In the genomic region with DNA sequence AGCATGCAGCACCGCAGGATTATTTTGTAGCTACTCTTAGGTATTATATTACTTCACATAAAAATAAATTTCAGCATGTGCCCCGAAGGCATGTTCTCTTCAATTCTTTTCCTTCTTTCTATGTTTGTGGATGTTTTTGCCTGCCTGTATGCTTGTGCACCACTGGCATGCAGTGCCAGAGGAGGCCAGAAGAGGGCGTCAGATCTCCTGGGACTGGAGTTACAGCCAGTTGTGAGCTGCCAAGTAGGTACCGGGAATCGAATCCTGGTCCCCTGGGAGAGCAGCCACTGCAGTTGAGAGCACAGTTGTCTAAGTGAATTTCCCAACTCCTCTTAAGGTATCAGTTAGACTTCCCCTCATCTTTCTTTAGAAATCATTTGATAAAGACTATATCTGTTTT, we compare ENCODE assay signal across 8 mouse cellular contexts. TPM values are rescaled to one million over a fixed set of nuclear protein-coding genes. Genes with fewer than 3 reads are reported as not detected.
DNase-seq lines count a peak whose midpoint lies in the region; ATAC-seq and TF ChIP-seq lines count a peak whose summit lies in the region.

No protein-coding gene starts in this region.

- no peak for DNase-seq in intestine, embryonic 14.5 days (ENCODE audit: low spot score)
- no peak for DNase-seq in CH12.LX (ENCODE audit: extremely low read depth)
- peak; percentile 82 for DNase-seq in ZHBTc4 (ENCODE audit: low read depth, low spot score)
- DNase-seq in liver, embryonic 13.5 days: no peak
- no peak for DNase-seq in urinary bladder, postnatal 25 days (ENCODE audit: low spot score)
- no peak for DNase-seq in layer of hippocampus, adult 11-12 months (ENCODE audit: low spot score)
- DNase-seq in adrenal gland, postnatal 4 days (ENCODE audit: low spot score in 2 of 2): no peak

- no peaks in the 10 kb centered on the region for H3K79me2 ChIP-seq in CH12.LX (replicated peaks; ENCODE audit: control insufficient read depth, extremely low read depth, insufficient read depth, poor library complexity, severe bottlenecking)

- no peak overlapping the region for H3K4me2 ChIP-seq in intestine, embryonic 14.5 days (ENCODE audit: low read length)
- no peak overlapping the region for H3K4me2 ChIP-seq in intestine, embryonic 16.5 days (ENCODE audit: low read depth, low read length)
- no peak overlapping the region for H3K4me2 ChIP-seq in CH12.LX (ENCODE audit: insufficient read depth, low read depth, poor library complexity, severe bottlenecking)
- peak overlapping the region; percentile 80 for H3K4me2 ChIP-seq in liver, embryonic 13.5 days

- no peak overlapping the region for H3K9ac ChIP-seq in intestine, embryonic 14.5 days (ENCODE audit: low read length)
- no peak overlapping the region for H3K9ac ChIP-seq in intestine, embryonic 16.5 days (ENCODE audit: low read depth, low read length)
- no peak overlapping the region for H3K9ac ChIP-seq in CH12.LX (ENCODE audit: insufficient read depth, low read depth)
- H3K9ac ChIP-seq in liver, embryonic 13.5 days: peak overlapping the region; percentile 40; the same call in 1 of the 2 replicates

- no peak for TF ChIP-seq EP300 in CH12.LX (IDR thresholded peaks at IDR 0.05; ENCODE audit: low read length)

- H3K27ac ChIP-seq in intestine, embryonic 14.5 days (ENCODE audit: low read depth): peak overlapping the region; percentile 95; the same call in 1 of the 2 replicates
- no peak overlapping the region for H3K27ac ChIP-seq in intestine, embryonic 16.5 days (ENCODE audit: low read length)
- no peak overlapping the region for H3K27ac ChIP-seq in CH12.LX (ENCODE audit: insufficient read depth, low read depth)
- H3K27ac ChIP-seq in liver, embryonic 13.5 days: peak overlapping the region; percentile 99

- H3K4me1 ChIP-seq in intestine, embryonic 14.5 days (replicated peaks; ENCODE audit: control insufficient read depth, insufficient read depth, low read length): peaks cover 35% of the 10 kb centered on the region
- H3K4me1 ChIP-seq in intestine, embryonic 16.5 days (ENCODE audit: control insufficient read depth, insufficient read depth, low read length): peaks cover 28% of the 10 kb centered on the region
- H3K4me1 ChIP-seq in CH12.LX (ENCODE audit: control insufficient read depth in 1 of 2, insufficient read depth in 2 of 2): peaks cover 24 to 60% of the 10 kb centered on the region in 2 experiments
- H3K4me1 ChIP-seq in liver, embryonic 13.5 days (replicated peaks): peaks cover 72% of the 10 kb centered on the region

- peak; percentile 44 to 46; a peak in 3 of 4 replicates for TF ChIP-seq CTCF in CH12.LX (conservative IDR thresholded peaks at IDR 0.05 in 1 of 2, IDR thresholded peaks at IDR 0.05 in 1 of 2; ENCODE audit: low read depth in 2 of 2, low read length in 2 of 2)

- no peak for ATAC-seq in intestine, embryonic 14.5 days (replicated peaks; ENCODE audit: low FRiP score, low TSS enrichment, low read depth)
- no peak for ATAC-seq in intestine, embryonic 16.5 days
- ATAC-seq in liver, embryonic 13.5 days (ENCODE audit: low read depth): no peak

- in situ Hi-C loops in CH12.LX (cut with MboI; ENCODE audit: low pct_ligation_motif_present, low pct_unique_long_range_greater_than_20kb, low sequenced_read_pairs): no loop called here

- no peaks in the 10 kb centered on the region for H3K9me3 ChIP-seq in intestine, embryonic 14.5 days (ENCODE audit: control insufficient read depth, low read length)
- no peaks in the 10 kb centered on the region for H3K9me3 ChIP-seq in intestine, embryonic 16.5 days (ENCODE audit: control insufficient read depth, low read length)
- peaks cover 4% of the 10 kb centered on the region for H3K9me3 ChIP-seq in CH12.LX (replicated peaks; ENCODE audit: low read length)
- H3K9me3 ChIP-seq in liver, embryonic 13.5 days (replicated peaks): peaks cover 4% of the 10 kb centered on the region; the same call in 1 of the 2 replicates

- H3K36me3 ChIP-seq in intestine, embryonic 14.5 days (ENCODE audit: control insufficient read depth, insufficient read depth, low read length): 0 out of 2 replicates have a peak, but pooled peaks cover 7% of the 10 kb centered on the region
- no peaks in the 10 kb centered on the region for H3K36me3 ChIP-seq in intestine, embryonic 16.5 days (ENCODE audit: control insufficient read depth, insufficient read depth, low read length)
- peaks cover 7 to 21% of the 10 kb centered on the region in 2 experiments for H3K36me3 ChIP-seq in CH12.LX (replicated peaks in 1 of 2; ENCODE audit: control insufficient read depth in 1 of 2, insufficient read depth in 1 of 2, low read length in 1 of 2)
- H3K36me3 ChIP-seq in liver, embryonic 13.5 days: peaks cover 17% of the 10 kb centered on the region

- no peak overlapping the region for H3K4me3 ChIP-seq in intestine, embryonic 14.5 days (ENCODE audit: low read depth, low read length)
- H3K4me3 ChIP-seq in intestine, embryonic 16.5 days (ENCODE audit: low read length): no peak overlapping the region
- H3K4me3 ChIP-seq in CH12.LX (replicated peaks in 1 of 3; ENCODE audit: low read depth in 2 of 3, low read length in 2 of 3, poor library complexity in 1 of 3): no peak overlapping the region
- peak overlapping the region; percentile 98; the same call in 1 of the 2 replicates for H3K4me3 ChIP-seq in liver, embryonic 13.5 days (replicated peaks)

- TF ChIP-seq RAD21 in CH12.LX (IDR thresholded peaks at IDR 0.05; ENCODE audit: low read depth, low read length): peak; percentile 3

- 0 out of 2 replicates have a peak, but pooled peaks cover 2% of the 10 kb centered on the region for H3K27me3 ChIP-seq in intestine, embryonic 14.5 days (replicated peaks; ENCODE audit: control insufficient read depth, insufficient read depth, low read length)
- peaks cover 3% of the 10 kb centered on the region; the same call in 1 of the 2 replicates for H3K27me3 ChIP-seq in intestine, embryonic 16.5 days (replicated peaks; ENCODE audit: control insufficient read depth, insufficient read depth, low read length)
- peaks cover 5% of the 10 kb centered on the region for H3K27me3 ChIP-seq in CH12.LX (replicated peaks)
- H3K27me3 ChIP-seq in liver, embryonic 13.5 days: no peaks in the 10 kb centered on the region

- no peak for TF ChIP-seq POLR2A in CH12.LX (IDR thresholded peaks at IDR 0.05; ENCODE audit: low read depth, low read length)

- dilution Hi-C loops in CH12.LX (cut with MboI; ENCODE audit: extremely low pct_ligation_motif_present, extremely low pct_unique_long_range_greater_than_20kb, low sequenced_read_pairs): no loop called here

- 96% methylated on average over 5 of the region's 5 CpGs for WGBS in intestine, embryonic 14.5 days
- WGBS in intestine, embryonic 16.5 days: 89% methylated on average over 5 of the region's 5 CpGs
- WGBS in liver, embryonic 13.5 days (ENCODE audit: insufficient replicate concordance): 80% methylated on average over 5 of the region's 5 CpGs

TF ChIP-seq in CH12.LX, 34 proteins besides CTCF, POLR2A, EP300 and RAD21:
- TF ChIP-seq CHD1 (IDR thresholded peaks at IDR 0.05; ENCODE audit: low read depth, low read length) (no peak), NRF1 (IDR thresholded peaks at IDR 0.05; ENCODE audit: low read depth, low read length) (no peak), GABPA (IDR thresholded peaks at IDR 0.05; ENCODE audit: insufficient replicate concordance, low read depth, low read length) (no peak), MAFK (IDR thresholded peaks at IDR 0.05; ENCODE audit: insufficient replicate concordance, low read length) (no peak), TCF12 (IDR thresholded peaks at IDR 0.05; ENCODE audit: low read depth, low read length) (no peak), POLR2AphosphoS2 (IDR thresholded peaks at IDR 0.05; ENCODE audit: low read depth, low read length) (no peak), MAZ (IDR thresholded peaks at IDR 0.05; ENCODE audit: low read depth, low read length) (no peak), ZKSCAN1 (IDR thresholded peaks at IDR 0.05; ENCODE audit: borderline replicate concordance, low read depth, low read length) (no peak), JUN (IDR thresholded peaks at IDR 0.05; ENCODE audit: insufficient read depth, low read depth, low read length) (no peak), HCFC1 (IDR thresholded peaks at IDR 0.05; ENCODE audit: low read depth, low read length) (no peak), MXI1 (IDR thresholded peaks at IDR 0.05; ENCODE audit: low read depth, low read length) (no peak), BHLHE40 (IDR thresholded peaks at IDR 0.05; ENCODE audit: low read depth, low read length) (no peak), NELFE (IDR thresholded peaks at IDR 0.05; ENCODE audit: low read depth, low read length) (no peak), MYC (IDR thresholded peaks at IDR 0.05; ENCODE audit: low read depth, low read length) (no peak), ZC3H11A (IDR thresholded peaks at IDR 0.05; ENCODE audit: low read depth, low read length) (no peak), ELF1 (IDR thresholded peaks at IDR 0.05; ENCODE audit: low read depth, low read length) (no peak), MEF2A (IDR thresholded peaks at IDR 0.05; ENCODE audit: borderline replicate concordance, low read depth, low read length) (no peak), UBTF (IDR thresholded peaks at IDR 0.05; ENCODE audit: low read depth, low read length) (no peak), JUND (conservative IDR thresholded peaks at IDR 0.05; ENCODE audit: low read depth, low read length) (no peak), ZMIZ1 (IDR thresholded peaks at IDR 0.05; ENCODE audit: low read depth, low read length) (no peak)

RNA-seq across cellular contexts. Expression of gene Sec14l1, which starts 1.6 kb away (rescaled TPM):
- polyA plus RNA-seq in intestine, embryonic 14.5 days (2014; fragmentation: Nextera tagmentation; extraction: Ambion mirVana): 22.3 and 23.6 TPM in 2 replicates
- polyA plus RNA-seq in intestine, embryonic 16.5 days (2015; fragmentation: Nextera tagmentation; extraction: Ambion mirVana): 28.5 and 29.5 TPM in 2 replicates
- total RNA-seq in CH12.LX (2012; rRNA removed) (17.9 and 28.2 TPM in 2 replicates), CH12.LX (2014; rRNA removed) (17.5 and 18.5 TPM in 2 replicates)
- 20.6 and 21.5 TPM in 2 replicates for polyA plus RNA-seq in CH12.LX (2012; ENCODE audit: insufficient read length, low read depth)
- 19.7 and 23.2 TPM in 2 replicates for polyA plus RNA-seq in liver, embryonic 13.5 days (2015; fragmentation: Nextera tagmentation; extraction: Ambion mirVana)
- 100 to 1,000 TPM; 171 to 174 TPM for total RNA-seq in adrenal gland, postnatal 4 days (2021)

Comparison
In these comparisons a context has a peak if more than half of its experiments do, and no peak if none do; other contexts are left out.
1. H3K27ac ChIP-seq: peak in intestine, embryonic 14.5 days (single experiment) and liver, embryonic 13.5 days (single experiment); none in intestine, embryonic 16.5 days (single experiment) and CH12.LX (single experiment).